Mouse (Mus musculus): ENCODE measurements around the gene Fig4. TPM values are rescaled to one million over a fixed set of nuclear protein-coding genes. Genes with fewer than 3 reads are reported as not detected.

Fig4 gene
- polyA plus RNA-seq (2015; fragmentation: Nextera tagmentation; extraction: Ambion mirVana), result 15.1 and 16.4 TPM in 2 replicates

- peak within 1 kb of the TSS; percentile 98 for H3K4me2 ChIP-seq
- H3K4me3 ChIP-seq (replicated peaks), result peak within 1 kb of the TSS; percentile 84
- no peaks in the 10 kb centered on the region for H3K27me3 ChIP-seq (replicated peaks)
- H3K9me3 ChIP-seq, result no peaks in the 10 kb centered on the region
- H3K27ac ChIP-seq, result peak within 1 kb of the TSS; percentile 48
- H3K9ac ChIP-seq, result peak within 1 kb of the TSS; percentile 61
- peaks cover 7% of the 10 kb centered on the region; the same call in 1 of the 2 replicates for H3K4me1 ChIP-seq
- peak; percentile 93 for ATAC-seq (ENCODE audit: insufficient read depth, low FRiP score, low read depth)
- under 1% methylated on average over 38 of the region's 38 CpGs for whole genome bisulfite sequencing
- no peaks in the 10 kb centered on the region for H3K36me3 ChIP-seq
Measured at GRCm38 (mm10) chr10:41302689-41303431, at the start of gene Fig4. Fig4 (minus strand) TSS chr10:41303260.

- Histone ChIP-seq H3K4me3 (replicated peaks) (no peak overlapping the region), H3K4me1 (no peaks in the 10 kb centered on the region), H3K36me3 (no peaks in the 10 kb centered on the region), H3K4me2 (no peak overlapping the region), H3K9ac (no peak overlapping the region), H3K9me3 (no peaks in the 10 kb centered on the region), H3K27me3 (replicated peaks) (no peaks in the 10 kb centered on the region), H3K27ac (no peak overlapping the region)
- ATAC-seq (ENCODE audit: insufficient read depth, low FRiP score, low read depth), result no peak
- 86% methylated on average over 7 of the region's 7 CpGs for WGBS
Measured at GRCm38 (mm10) chr10:41341346-41341745, 38.3 kb upstream of the Fig4 start.

DNA sequence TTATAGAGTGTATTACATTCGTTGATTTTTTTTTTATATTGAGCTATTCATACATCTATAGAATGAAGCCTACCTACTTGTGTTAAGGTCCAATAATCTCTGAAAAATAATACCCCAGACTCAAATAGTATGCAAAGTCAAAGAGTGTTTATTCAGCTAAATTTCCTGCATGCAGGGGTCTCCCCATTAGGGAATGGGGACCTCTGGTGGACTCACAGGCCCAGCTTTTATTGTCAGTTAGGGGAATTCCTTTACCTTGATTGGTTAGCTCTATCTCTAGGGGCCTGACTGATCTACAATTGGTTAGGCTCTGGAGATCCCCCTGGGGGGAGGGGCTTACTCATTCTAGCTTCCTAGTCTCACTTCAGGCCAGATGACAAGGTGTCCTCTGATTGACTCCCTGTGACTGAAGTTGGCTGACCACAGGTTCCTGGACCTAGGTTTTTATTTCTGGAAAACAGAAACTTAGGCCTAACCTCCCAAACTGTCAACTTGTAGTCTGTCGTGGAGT lies 29.5 kb upstream of the Fig4 start:
- Histone ChIP-seq H3K27me3 (replicated peaks) (no peaks in the 10 kb centered on the region), H3K4me3 (replicated peaks) (no peak overlapping the region), H3K36me3 (no peaks in the 10 kb centered on the region), H3K9me3 (no peaks in the 10 kb centered on the region), H3K9ac (no peak overlapping the region), H3K4me2 (no peak overlapping the region), H3K27ac (no peak overlapping the region), H3K4me1 (no peaks in the 10 kb centered on the region)
- ATAC-seq (ENCODE audit: insufficient read depth, low FRiP score, low read depth), result no peak
- WGBS, result 74% methylated on average over 2 of the region's 2 CpGs

- 78% methylated on average over 3 of the region's 3 CpGs for WGBS
- no peaks in the 10 kb centered on the region for H3K27me3 ChIP-seq (replicated peaks)
- no peak overlapping the region for H3K4me2 ChIP-seq
- H3K9ac ChIP-seq, result no peak overlapping the region
- H3K36me3 ChIP-seq, result no peaks in the 10 kb centered on the region
- H3K4me3 ChIP-seq (replicated peaks), result no peak overlapping the region
- H3K27ac ChIP-seq, result no peak overlapping the region
- no peaks in the 10 kb centered on the region for H3K9me3 ChIP-seq
- H3K4me1 ChIP-seq, result no peaks in the 10 kb centered on the region
- no peak for ATAC-seq (ENCODE audit: insufficient read depth, low FRiP score, low read depth)
Measured at GRCm38 (mm10) chr10:41315866-41316265, 12.8 kb upstream of the Fig4 start.

GRCm38 (mm10) chr10:41308205-41308604 lies 5.1 kb upstream of the Fig4 start:
- Histone ChIP-seq H3K9ac (no peak overlapping the region), H3K27me3 (replicated peaks) (no peaks in the 10 kb centered on the region), H3K9me3 (no peaks in the 10 kb centered on the region), H3K4me3 (replicated peaks) (no peak overlapping the region), H3K4me2 (no peak overlapping the region), H3K36me3 (no peaks in the 10 kb centered on the region), H3K27ac (no peak overlapping the region), H3K4me1 (no peaks in the 10 kb centered on the region)
- WGBS, result 90% methylated on average over 4 of the region's 4 CpGs
- ATAC-seq (ENCODE audit: insufficient read depth, low FRiP score, low read depth), result no peak

- no peaks in the 10 kb centered on the region for H3K36me3 ChIP-seq
- H3K9ac ChIP-seq, result no peak overlapping the region
- H3K27me3 ChIP-seq (replicated peaks), result no peaks in the 10 kb centered on the region
- no peak overlapping the region for H3K27ac ChIP-seq
- H3K9me3 ChIP-seq, result no peaks in the 10 kb centered on the region
- no peak overlapping the region for H3K4me2 ChIP-seq
- peaks cover 7% of the 10 kb centered on the region; the same call in 1 of the 2 replicates for H3K4me1 ChIP-seq
- H3K4me3 ChIP-seq (replicated peaks), result no peak overlapping the region
- ATAC-seq (ENCODE audit: insufficient read depth, low FRiP score, low read depth), result no peak
- WGBS, result 69% methylated on average over 9 of the region's 9 CpGs
Measured at GRCm38 (mm10) chr10:41304961-41305455, 1.9 kb upstream of the Fig4 start.

- H3K9me3 ChIP-seq, result no peaks in the 10 kb centered on the region
- 0% methylated on average over 25 of the region's 25 CpGs for WGBS
- peaks cover 7% of the 10 kb centered on the region; the same call in 1 of the 2 replicates for H3K4me1 ChIP-seq
- peak; percentile 85 for ATAC-seq (ENCODE audit: insufficient read depth, low FRiP score, low read depth)
- no peaks in the 10 kb centered on the region for H3K36me3 ChIP-seq
- peak within 1 kb of the TSS; percentile 48 for H3K27ac ChIP-seq
- H3K27me3 ChIP-seq (replicated peaks), result no peaks in the 10 kb centered on the region
- peak within 1 kb of the TSS; percentile 98 for H3K4me2 ChIP-seq
- H3K4me3 ChIP-seq (replicated peaks), result peak within 1 kb of the TSS; percentile 84
- peak within 1 kb of the TSS; percentile 61 for H3K9ac ChIP-seq
Measured at GRCm38 (mm10) chr10:41303639-41304444, 782 bp upstream of the Fig4 start, which contains the start of gene Ak9. Ak9 (plus strand) TSS chr10:41303980.

DNA sequence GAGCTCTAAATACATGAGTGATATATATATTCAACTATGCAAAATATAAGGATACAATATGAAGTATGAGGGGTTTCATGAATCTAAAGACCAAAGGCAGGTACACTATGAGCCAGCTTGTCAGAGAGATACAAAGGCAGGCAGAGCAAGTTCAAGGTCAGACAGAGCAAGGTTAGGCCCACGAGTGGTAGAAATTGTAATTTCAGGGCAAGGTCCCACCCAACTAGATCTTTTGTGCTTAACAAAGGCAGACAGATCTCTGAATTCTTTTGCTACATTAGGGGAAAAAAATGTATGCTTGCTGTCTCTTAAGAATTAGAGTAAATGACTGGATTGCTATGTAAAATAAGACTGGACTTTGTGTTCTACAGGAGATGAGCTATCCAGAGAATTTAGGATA lies 2.9 kb downstream of the Fig4 start:
- no peak overlapping the region for H3K4me3 ChIP-seq (replicated peaks)
- no peak overlapping the region for H3K9ac ChIP-seq
- H3K36me3 ChIP-seq, result no peaks in the 10 kb centered on the region
- H3K4me1 ChIP-seq, result peaks cover 7% of the 10 kb centered on the region; the same call in 1 of the 2 replicates
- ATAC-seq (ENCODE audit: insufficient read depth, low FRiP score, low read depth), result no peak
- no peak overlapping the region for H3K4me2 ChIP-seq
- no peak overlapping the region for H3K27ac ChIP-seq
- no peaks in the 10 kb centered on the region for H3K9me3 ChIP-seq
- 49% methylated on average over 1 of the region's 1 CpGs for WGBS
- H3K27me3 ChIP-seq (replicated peaks), result no peaks in the 10 kb centered on the region

- Histone ChIP-seq H3K27me3 (replicated peaks) (no peaks in the 10 kb centered on the region), H3K27ac (no peak overlapping the region), H3K36me3 (no peaks in the 10 kb centered on the region), H3K4me2 (no peak overlapping the region), H3K9ac (no peak overlapping the region), H3K4me3 (replicated peaks) (no peak overlapping the region), H3K4me1 (peaks cover 8% of the 10 kb centered on the region), H3K9me3 (no peaks in the 10 kb centered on the region)
- 35% methylated on average over 7 of the region's 7 CpGs for WGBS
- ATAC-seq (ENCODE audit: insufficient read depth, low FRiP score, low read depth), result no peak
Measured at GRCm38 (mm10) chr10:41295145-41295544, 7.9 kb downstream of the Fig4 start.

- no peak overlapping the region for H3K9ac ChIP-seq
- no peaks in the 10 kb centered on the region for H3K36me3 ChIP-seq
- H3K9me3 ChIP-seq, result no peaks in the 10 kb centered on the region
- no peak overlapping the region for H3K4me2 ChIP-seq
- no peak overlapping the region for H3K27ac ChIP-seq
- H3K4me1 ChIP-seq, result peaks cover 8% of the 10 kb centered on the region
- H3K27me3 ChIP-seq (replicated peaks), result no peaks in the 10 kb centered on the region
- ATAC-seq (ENCODE audit: insufficient read depth, low FRiP score, low read depth), result no peak
- WGBS, result 47% methylated on average over 11 of the region's 11 CpGs
- no peak overlapping the region for H3K4me3 ChIP-seq (replicated peaks)
Measured at GRCm38 (mm10) chr10:41294734-41295133, 8.3 kb downstream of the Fig4 start.

DNA sequence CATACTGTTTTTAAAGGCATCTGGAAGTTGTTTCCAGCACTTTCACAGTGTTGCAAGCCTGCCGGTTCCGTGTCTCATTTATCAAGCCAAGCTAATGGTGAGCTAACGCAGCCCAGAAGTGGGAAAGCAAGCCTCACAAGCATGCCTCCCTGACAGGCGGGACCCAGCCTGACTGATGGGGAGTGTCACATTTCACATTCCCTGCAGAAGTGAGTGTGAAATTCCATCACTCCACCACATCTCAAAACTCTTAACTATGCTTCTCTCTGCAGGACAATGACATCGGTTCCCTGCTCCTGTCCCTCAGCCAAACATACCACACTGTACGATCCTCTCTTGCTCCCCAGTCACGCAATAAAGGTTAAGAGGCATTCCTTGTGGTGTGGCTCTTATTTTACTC lies 10.0 kb downstream of the Fig4 start:
- Histone ChIP-seq H3K36me3 (no peaks in the 10 kb centered on the region), H3K4me1 (peaks cover 11% of the 10 kb centered on the region), H3K27me3 (replicated peaks) (no peaks in the 10 kb centered on the region), H3K4me3 (replicated peaks) (no peak overlapping the region), H3K9ac (no peak overlapping the region), H3K9me3 (no peaks in the 10 kb centered on the region), H3K27ac (no peak overlapping the region), H3K4me2 (peak overlapping the region; percentile 21)
- no peak for ATAC-seq (ENCODE audit: insufficient read depth, low FRiP score, low read depth)
- 5% methylated on average over 7 of the region's 7 CpGs for WGBS

DNA sequence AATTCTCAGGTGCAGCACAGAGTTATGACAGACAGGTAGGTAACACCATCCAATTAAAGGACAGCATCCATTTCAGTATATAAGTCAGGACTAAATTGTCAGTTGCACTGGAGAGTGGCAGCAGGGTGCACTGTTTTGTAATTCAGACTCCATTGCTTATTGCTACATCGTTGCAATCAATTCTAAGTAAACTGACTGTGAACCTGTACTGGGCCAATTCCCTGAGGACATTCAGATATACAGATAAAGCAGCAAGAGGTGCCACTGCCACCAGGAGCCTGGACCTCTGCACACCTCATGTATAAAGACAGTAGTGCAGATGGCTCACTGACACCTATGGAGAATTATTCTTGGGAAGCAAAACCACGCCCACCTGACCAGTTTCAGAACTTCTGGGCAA lies 12.0 kb downstream of the Fig4 start:
- H3K27me3 ChIP-seq (replicated peaks), result no peaks in the 10 kb centered on the region
- no peak overlapping the region for H3K9ac ChIP-seq
- no peak overlapping the region for H3K4me2 ChIP-seq
- no peak overlapping the region for H3K27ac ChIP-seq
- no peaks in the 10 kb centered on the region for H3K36me3 ChIP-seq
- WGBS, result 75% methylated on average over 2 of the region's 2 CpGs
- peaks cover 11% of the 10 kb centered on the region for H3K4me1 ChIP-seq
- no peak for ATAC-seq (ENCODE audit: insufficient read depth, low FRiP score, low read depth)
- H3K4me3 ChIP-seq (replicated peaks), result no peak overlapping the region
- no peaks in the 10 kb centered on the region for H3K9me3 ChIP-seq

Data from stomach, embryonic 15.5 days (tissue).